Mouse (Mus musculus): Measurements from ENCODE around the gene Abca1. TPM values are rescaled to one million over a fixed set of nuclear protein-coding genes. Genes with fewer than 3 reads are reported as not detected.

The Abca1 gene
- polyA plus RNA-seq (2012; rRNA removed) = 8.3 and 9.0 TPM in 2 replicates

GRCm38 (mm10) chr4:53159767-53160166 lies at the start of gene Abca1:
Gene Abca1, minus strand, starts transcription at chr4:53159895.
- no peak for TF ChIP-seq CTCF (IDR thresholded peaks at IDR 0.05; ENCODE audit: extremely low read depth, insufficient read depth, low read length)
- TF ChIP-seq POLR2A (IDR thresholded peaks at IDR 0.05; ENCODE audit: extremely low read depth, insufficient read depth, low read length) = peak; percentile 73
- H3K4me1 ChIP-seq (ENCODE audit: control insufficient read depth, insufficient read depth, low read length) = peaks cover 2% of the 10 kb centered on the region; the same call in 1 of the 2 replicates
- peak within 1 kb of the TSS; percentile 93 for H3K4me3 ChIP-seq (ENCODE audit: insufficient read depth, low read length)
- H3K27ac ChIP-seq (ENCODE audit: insufficient read depth, low read length) = peak within 1 kb of the TSS; percentile 95

GRCm38 (mm10) chr4:53204482-53204881 lies 44.8 kb upstream of the Abca1 start:
- Histone ChIP-seq H3K4me3 (ENCODE audit: insufficient read depth, low read length) (no peak overlapping the region), H3K4me1 (ENCODE audit: control insufficient read depth, insufficient read depth, low read length) (no peaks in the 10 kb centered on the region), H3K27ac (ENCODE audit: insufficient read depth, low read length) (no peak overlapping the region)
- TF ChIP-seq POLR2A (IDR thresholded peaks at IDR 0.05; ENCODE audit: extremely low read depth, insufficient read depth, low read length) = no peak
- no peak for TF ChIP-seq CTCF (IDR thresholded peaks at IDR 0.05; ENCODE audit: extremely low read depth, insufficient read depth, low read length)

DNA sequence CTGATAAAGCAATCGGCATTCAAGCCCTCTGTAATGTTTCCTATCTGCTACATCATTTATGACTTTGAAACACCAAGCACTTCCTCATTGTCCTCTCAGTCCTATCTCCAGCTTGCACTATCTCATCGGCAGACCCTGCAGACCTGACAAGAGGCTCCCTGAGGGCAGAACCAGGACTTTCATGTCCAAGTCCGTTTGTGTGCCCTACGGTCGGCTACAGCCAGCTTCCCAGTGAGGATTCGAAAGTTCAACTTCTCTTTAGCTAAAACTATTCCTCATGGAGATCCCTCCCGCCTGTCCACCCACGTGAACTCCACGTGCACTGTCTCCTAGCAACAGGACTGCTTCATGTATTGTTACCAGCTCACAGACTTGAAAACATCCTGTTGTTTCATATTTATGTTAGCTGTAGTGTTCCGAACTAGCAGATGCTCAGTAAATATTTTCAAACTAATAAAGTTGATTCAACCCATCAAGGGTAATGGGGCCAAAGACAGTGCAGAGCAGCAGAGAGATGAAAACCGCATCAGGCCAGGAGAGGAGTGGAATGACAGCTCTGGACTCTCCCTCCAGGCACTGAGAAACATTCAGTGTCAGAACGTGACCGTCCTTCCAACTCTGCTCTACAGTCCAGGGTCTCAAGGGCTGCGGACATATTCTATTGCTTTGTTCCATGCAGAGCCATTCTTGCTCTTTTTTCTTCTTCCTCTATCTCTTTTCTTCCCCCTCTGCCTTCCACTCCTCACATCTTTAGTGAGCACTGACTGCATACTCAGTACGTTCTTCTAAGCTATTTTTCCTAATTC lies 44.1 kb upstream of the Abca1 start:
- TF ChIP-seq POLR2A (IDR thresholded peaks at IDR 0.05; ENCODE audit: extremely low read depth, insufficient read depth, low read length) (no peak), CTCF (IDR thresholded peaks at IDR 0.05; ENCODE audit: extremely low read depth, insufficient read depth, low read length) (no peak)
- Histone ChIP-seq H3K4me1 (ENCODE audit: control insufficient read depth, insufficient read depth, low read length) (no peaks in the 10 kb centered on the region), H3K27ac (ENCODE audit: insufficient read depth, low read length) (no peak overlapping the region), H3K4me3 (ENCODE audit: insufficient read depth, low read length) (no peak overlapping the region)

GRCm38 (mm10) chr4:53200276-53200675 lies 40.6 kb upstream of the Abca1 start:
- Histone ChIP-seq H3K4me3 (ENCODE audit: insufficient read depth, low read length) (no peak overlapping the region), H3K27ac (ENCODE audit: insufficient read depth, low read length) (no peak overlapping the region), H3K4me1 (ENCODE audit: control insufficient read depth, insufficient read depth, low read length) (peaks cover 6% of the 10 kb centered on the region; the same call in 1 of the 2 replicates)
- TF ChIP-seq POLR2A (IDR thresholded peaks at IDR 0.05; ENCODE audit: extremely low read depth, insufficient read depth, low read length) = no peak
- no peak for TF ChIP-seq CTCF (IDR thresholded peaks at IDR 0.05; ENCODE audit: extremely low read depth, insufficient read depth, low read length)

DNA sequence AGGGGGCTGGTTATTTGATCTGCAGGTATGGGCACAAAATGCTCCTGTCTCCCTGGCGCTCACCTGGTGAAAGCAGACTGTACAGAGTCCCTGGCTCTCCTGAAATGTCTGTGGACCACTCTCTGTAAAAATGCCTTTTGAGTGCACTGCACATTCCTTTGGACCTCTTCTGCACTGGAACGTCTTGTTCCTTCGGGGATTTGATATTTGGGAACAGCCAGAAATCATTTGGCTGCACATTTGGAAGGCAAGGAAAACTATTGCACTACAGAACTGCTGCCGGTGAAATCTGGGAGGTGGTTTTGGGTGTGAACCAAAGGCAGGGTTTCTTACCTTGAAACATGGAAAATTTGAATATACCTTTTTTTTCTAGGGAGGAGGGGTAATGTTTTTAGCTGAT lies 38.1 kb upstream of the Abca1 start:
- no peak for TF ChIP-seq POLR2A (IDR thresholded peaks at IDR 0.05; ENCODE audit: extremely low read depth, insufficient read depth, low read length)
- no peak for TF ChIP-seq CTCF (IDR thresholded peaks at IDR 0.05; ENCODE audit: extremely low read depth, insufficient read depth, low read length)
- Histone ChIP-seq H3K27ac (ENCODE audit: insufficient read depth, low read length) (no peak overlapping the region), H3K4me3 (ENCODE audit: insufficient read depth, low read length) (no peak overlapping the region), H3K4me1 (ENCODE audit: control insufficient read depth, insufficient read depth, low read length) (peaks cover 6% of the 10 kb centered on the region; the same call in 1 of the 2 replicates)

GRCm38 (mm10) chr4:53196058-53196771 lies 36.5 kb upstream of the Abca1 start:
- H3K4me3 ChIP-seq (ENCODE audit: insufficient read depth, low read length) = peak overlapping the region; percentile 37

GRCm38 (mm10) chr4:53187071-53187470 lies 27.4 kb upstream of the Abca1 start:
- H3K4me1 ChIP-seq (ENCODE audit: control insufficient read depth, insufficient read depth, low read length) = no peaks in the 10 kb centered on the region
- H3K27ac ChIP-seq (ENCODE audit: insufficient read depth, low read length) = no peak overlapping the region
- H3K4me3 ChIP-seq (ENCODE audit: insufficient read depth, low read length) = no peak overlapping the region
- TF ChIP-seq POLR2A (IDR thresholded peaks at IDR 0.05; ENCODE audit: extremely low read depth, insufficient read depth, low read length) (no peak), CTCF (IDR thresholded peaks at IDR 0.05; ENCODE audit: extremely low read depth, insufficient read depth, low read length) (no peak)

More at GRCm38 (mm10) chr4:53196058-53196771, 36.5 kb upstream of the Abca1 start:
- TF ChIP-seq POLR2A (IDR thresholded peaks at IDR 0.05; ENCODE audit: extremely low read depth, insufficient read depth, low read length) (peak; percentile 64; the same call in 1 of the 2 replicates), CTCF (IDR thresholded peaks at IDR 0.05; ENCODE audit: extremely low read depth, insufficient read depth, low read length) (no peak)
- peaks cover 6% of the 10 kb centered on the region; the same call in 1 of the 2 replicates for H3K4me1 ChIP-seq (ENCODE audit: control insufficient read depth, insufficient read depth, low read length)
- peak overlapping the region; percentile 53 for H3K27ac ChIP-seq (ENCODE audit: insufficient read depth, low read length)

- Histone ChIP-seq H3K4me3 (ENCODE audit: insufficient read depth, low read length) (no peak overlapping the region), H3K4me1 (ENCODE audit: control insufficient read depth, insufficient read depth, low read length) (peaks cover 1% of the 10 kb centered on the region; the same call in 1 of the 2 replicates), H3K27ac (ENCODE audit: insufficient read depth, low read length) (no peak overlapping the region)
- no peak for TF ChIP-seq POLR2A (IDR thresholded peaks at IDR 0.05; ENCODE audit: extremely low read depth, insufficient read depth, low read length)
- TF ChIP-seq CTCF (IDR thresholded peaks at IDR 0.05; ENCODE audit: extremely low read depth, insufficient read depth, low read length) = no peak
Observed at GRCm38 (mm10) chr4:53186573-53186972, 26.9 kb upstream of the Abca1 start.

DNA sequence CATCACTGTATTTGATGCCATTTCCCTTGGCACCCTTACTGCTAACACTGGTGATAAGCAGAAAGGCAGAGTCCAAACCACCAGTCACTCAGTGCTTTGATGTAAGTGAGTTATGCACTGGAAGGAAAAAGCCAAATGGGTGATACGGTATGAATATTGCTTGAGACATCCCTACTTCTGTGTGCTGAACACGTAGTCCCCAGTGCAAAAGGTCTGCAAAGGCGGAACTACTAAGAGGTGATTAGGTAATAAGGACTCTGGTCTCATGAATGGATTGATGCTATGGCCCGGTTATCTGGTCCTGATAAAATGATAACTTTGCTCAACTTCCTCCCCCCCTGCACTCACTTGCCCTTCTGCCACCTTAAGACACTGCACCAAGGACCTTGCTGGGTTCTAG lies 26.4 kb upstream of the Abca1 start:
- TF ChIP-seq POLR2A (IDR thresholded peaks at IDR 0.05; ENCODE audit: extremely low read depth, insufficient read depth, low read length) = no peak
- no peak overlapping the region for H3K27ac ChIP-seq (ENCODE audit: insufficient read depth, low read length)
- H3K4me1 ChIP-seq (ENCODE audit: control insufficient read depth, insufficient read depth, low read length) = peaks cover 1% of the 10 kb centered on the region; the same call in 1 of the 2 replicates
- no peak overlapping the region for H3K4me3 ChIP-seq (ENCODE audit: insufficient read depth, low read length)

Measured in cortical plate, adult 2 months (tissue).